Mouse (Mus musculus): ENCODE data around the gene Kcnmb4.

Gene Kcnmb4

GRCm38 (mm10) chr10:116452771-116453170 is 20.9 kb downstream of the Kcnmb4 start:
- DNase-seq (ENCODE audit: extremely low spot score), result no peak

DNA sequence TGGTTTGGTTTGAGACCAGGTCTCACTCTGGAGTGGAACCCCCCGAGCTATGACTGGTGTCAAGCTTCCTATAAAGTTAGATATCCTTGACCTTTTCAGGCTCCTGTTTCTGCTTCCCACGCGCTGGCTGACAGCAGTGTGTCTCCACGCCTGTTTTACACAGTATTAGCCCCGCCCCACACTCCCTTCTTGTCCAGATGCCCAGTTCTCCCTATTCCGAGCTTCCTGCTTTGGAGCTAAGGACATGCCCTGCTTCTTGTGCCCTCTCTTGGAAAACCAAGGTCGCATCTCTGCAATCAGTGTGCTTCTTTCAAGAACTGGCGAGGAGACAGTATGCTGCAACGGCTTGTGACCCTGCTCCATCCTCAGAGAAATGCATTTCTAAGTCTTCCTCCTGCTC is 23.1 kb downstream of the Kcnmb4 start:
- no peak for DNase-seq (ENCODE audit: extremely low spot score)

- no peak for DNase-seq (ENCODE audit: extremely low spot score)
Measured at GRCm38 (mm10) chr10:116448166-116448565, 25.5 kb downstream of the Kcnmb4 start.

- DNase-seq (ENCODE audit: extremely low spot score), result no peak
Measured at GRCm38 (mm10) chr10:116447176-116447575, 26.5 kb downstream of the Kcnmb4 start.

DNA sequence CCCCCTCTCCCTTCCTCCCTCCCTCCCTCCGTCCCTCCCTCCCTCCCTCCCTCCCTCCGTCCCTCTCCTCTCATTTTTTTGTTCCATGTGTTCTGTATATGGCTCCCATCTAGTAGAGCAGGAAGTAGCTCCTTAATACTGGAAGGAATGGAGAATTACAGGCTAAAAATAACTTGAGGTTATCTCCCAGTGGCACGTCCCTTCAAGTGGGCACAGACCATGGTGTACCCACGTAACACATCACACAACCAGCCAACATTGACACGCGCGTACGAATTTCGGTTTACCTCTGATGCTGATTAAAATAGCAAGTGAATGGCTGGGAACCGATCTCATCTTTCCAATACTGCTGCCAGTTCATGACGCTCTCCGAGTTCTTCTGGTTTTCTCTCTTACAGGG is 27.6 kb downstream of the Kcnmb4 start:
- no peak for DNase-seq (ENCODE audit: extremely low spot score)

- DNase-seq (ENCODE audit: extremely low spot score), result no peak
Measured at GRCm38 (mm10) chr10:116444826-116445225, 28.9 kb downstream of the Kcnmb4 start.

DNA sequence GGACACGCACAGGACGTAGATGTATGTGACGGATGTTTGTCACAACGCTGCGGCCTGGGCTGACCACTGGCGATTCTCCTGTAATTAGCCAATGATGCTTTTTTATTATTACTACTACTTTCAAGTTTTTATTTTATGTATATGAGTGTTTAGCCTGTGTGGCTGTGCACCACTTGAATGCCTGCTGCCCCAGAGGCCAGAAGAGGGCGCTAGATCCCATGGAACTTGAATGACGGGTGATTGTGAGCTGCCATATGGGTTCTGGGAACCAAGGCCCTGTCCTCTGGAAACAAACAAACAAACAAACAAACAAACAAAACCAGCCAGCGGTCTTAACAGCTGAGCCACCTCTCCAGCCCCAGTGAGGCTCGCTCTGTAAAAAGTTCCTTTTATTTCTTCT is 29.3 kb downstream of the Kcnmb4 start:
- no peak for DNase-seq (ENCODE audit: extremely low spot score)

DNA sequence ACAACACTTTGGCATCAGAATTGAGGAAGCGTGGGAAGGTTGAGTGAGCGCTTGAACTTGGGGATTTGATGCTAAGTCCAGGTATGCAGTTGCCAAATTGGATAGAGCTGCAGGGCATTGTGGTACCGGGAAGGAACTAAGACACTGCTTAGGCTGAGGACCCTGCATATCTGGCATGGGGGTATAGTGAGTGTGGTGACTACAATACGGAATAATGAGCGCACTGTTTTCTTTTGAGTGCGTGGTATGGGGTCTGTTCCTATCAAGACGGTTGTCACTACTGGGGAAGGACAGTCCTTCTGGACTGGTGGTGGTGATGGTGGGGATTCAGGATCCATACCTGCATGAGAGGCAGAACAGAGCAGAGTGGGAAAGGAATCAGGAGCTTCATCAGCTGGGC is 32.7 kb downstream of the Kcnmb4 start:
- no peak for DNase-seq (ENCODE audit: extremely low spot score)

DNA sequence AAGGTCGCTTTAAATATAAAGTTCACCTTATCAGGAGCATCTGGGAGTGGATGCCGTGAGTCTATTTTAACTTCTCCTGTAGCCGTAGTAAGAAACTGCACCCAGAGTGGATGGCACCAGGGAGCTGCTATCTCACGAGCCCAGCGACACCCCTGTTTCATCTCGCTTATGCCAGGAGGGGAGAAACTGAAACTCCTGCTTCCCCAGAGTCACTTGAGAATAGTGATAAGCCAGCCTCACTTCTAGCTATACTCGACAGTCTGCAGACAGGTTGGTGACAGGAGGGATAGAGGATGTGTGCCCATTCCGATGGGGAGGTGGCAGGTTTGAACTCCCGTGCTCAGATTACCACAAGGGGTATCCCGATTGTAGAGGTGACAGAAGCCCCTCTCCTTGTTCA is 33.6 kb downstream of the Kcnmb4 start:
- DNase-seq (ENCODE audit: extremely low spot score), result no peak

GRCm38 (mm10) chr10:116435455-116435854 is 38.2 kb downstream of the Kcnmb4 start:
- no peak for DNase-seq (ENCODE audit: extremely low spot score)

DNA sequence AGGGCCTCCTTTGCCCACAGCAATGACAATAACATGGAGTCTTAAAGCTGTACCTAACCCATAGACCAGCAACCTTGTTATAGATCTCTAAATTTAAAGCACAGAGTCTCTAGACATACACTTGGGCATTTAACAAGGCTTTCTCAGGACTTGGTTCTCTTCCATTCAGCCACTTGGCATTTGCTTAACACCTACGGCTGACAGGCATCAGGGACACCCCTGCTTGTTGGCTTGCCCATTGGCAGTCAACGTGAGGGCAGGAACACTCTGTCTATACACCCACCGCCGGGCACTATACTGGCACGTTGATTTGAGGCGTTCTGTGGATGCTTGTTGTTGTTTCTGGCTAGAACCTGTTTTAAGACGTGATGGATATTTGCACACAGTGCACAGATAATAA is 41.3 kb downstream of the Kcnmb4 start:
- no peak for DNase-seq (ENCODE audit: extremely low spot score)

- DNase-seq (ENCODE audit: extremely low spot score), result no peak
Measured at GRCm38 (mm10) chr10:116428026-116428780, 45.5 kb downstream of the Kcnmb4 start.

- no peak for DNase-seq (ENCODE audit: extremely low spot score)
Measured at GRCm38 (mm10) chr10:116426176-116426575, 47.5 kb downstream of the Kcnmb4 start.

DNA sequence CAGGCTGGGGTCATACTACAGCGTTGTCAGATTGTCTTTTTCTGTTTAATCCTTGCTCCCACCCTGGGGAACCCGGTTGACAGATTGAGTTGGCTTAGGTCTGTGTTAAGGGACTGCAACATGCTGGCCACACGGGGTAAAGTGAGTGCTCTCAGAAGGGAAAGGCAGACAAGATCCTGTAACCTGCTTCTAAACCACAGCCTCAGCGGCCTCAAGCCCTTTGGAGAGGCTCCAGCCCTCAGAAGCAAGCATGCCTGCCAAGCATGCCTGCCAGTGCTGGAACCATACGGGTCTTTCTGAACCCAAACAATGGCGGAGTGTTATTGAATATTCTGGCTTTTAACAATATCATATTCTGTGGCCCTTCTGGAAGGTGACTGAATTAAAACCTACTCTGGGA is 48.8 kb downstream of the Kcnmb4 start:
- no peak for DNase-seq (ENCODE audit: extremely low spot score)

DNA sequence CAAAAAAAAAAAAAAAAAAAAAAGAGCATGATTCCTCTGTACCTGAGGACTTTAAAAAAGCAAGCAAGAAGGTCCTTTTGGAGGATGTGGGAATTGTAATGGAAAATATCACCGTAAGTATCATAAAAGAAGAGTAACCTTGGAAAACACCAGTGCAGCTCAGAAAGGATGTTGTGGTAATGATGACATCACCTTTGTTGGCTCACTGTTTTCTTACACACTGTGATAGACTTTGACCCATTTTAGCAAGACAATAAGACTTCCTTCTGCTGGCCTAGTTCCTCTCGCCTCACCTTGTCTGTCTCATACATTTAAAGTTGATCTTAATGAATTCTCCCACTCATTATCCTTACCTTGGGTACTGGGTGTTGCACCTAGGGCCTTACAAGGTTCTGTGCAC is 51.1 kb downstream of the Kcnmb4 start:
- DNase-seq (ENCODE audit: extremely low spot score), result no peak

GRCm38 (mm10) chr10:116420976-116421375 is 52.7 kb downstream of the Kcnmb4 start:
- no peak for DNase-seq (ENCODE audit: extremely low spot score)

GRCm38 (mm10) chr10:116418121-116418726 is 55.5 kb downstream of the Kcnmb4 start:
- no peak for DNase-seq (ENCODE audit: extremely low spot score)

GRCm38 (mm10) chr10:116416726-116417125 is 57.0 kb downstream of the Kcnmb4 start:
- DNase-seq (ENCODE audit: extremely low spot score), result no peak

DNA sequence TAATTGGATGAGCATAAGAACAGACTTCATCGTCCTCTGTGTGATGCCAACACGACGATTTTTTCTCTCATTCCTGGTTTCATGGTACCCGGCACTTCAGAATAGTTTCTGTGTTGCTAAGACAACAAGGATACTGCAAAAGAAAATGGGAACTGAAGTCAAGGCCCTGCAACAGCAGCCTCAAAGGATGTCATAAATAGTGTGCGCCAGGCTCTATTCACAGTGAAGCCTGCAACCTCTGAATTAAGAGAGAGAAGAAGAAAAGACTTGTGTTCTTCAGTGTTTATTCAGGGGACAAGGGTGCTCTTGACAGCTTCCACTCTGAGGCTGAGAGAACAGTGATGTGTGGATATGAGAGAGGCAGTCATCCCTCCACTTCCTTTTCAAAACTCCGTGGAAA is 57.5 kb downstream of the Kcnmb4 start:
- no peak for DNase-seq (ENCODE audit: extremely low spot score)

DNA sequence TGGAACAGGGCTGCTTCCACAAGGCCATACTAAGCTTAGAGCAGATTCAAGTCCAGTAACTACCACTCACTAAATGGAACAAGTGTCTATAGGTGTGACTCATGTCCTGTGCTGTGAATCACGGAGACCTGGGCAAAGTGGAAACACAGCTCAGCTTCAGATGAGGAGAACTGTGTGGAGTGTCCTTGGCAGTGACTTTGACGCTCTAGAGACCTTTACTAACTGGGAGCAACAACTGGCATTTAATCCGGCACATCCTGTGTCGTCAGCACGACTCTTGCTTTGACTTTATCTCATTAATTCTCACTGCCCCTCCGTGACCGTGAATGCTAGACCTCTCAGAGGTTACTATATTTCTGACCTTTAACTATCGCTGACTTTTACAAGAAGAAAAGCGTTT is 62.9 kb downstream of the Kcnmb4 start:
- no peak for DNase-seq (ENCODE audit: extremely low spot score)

DNA sequence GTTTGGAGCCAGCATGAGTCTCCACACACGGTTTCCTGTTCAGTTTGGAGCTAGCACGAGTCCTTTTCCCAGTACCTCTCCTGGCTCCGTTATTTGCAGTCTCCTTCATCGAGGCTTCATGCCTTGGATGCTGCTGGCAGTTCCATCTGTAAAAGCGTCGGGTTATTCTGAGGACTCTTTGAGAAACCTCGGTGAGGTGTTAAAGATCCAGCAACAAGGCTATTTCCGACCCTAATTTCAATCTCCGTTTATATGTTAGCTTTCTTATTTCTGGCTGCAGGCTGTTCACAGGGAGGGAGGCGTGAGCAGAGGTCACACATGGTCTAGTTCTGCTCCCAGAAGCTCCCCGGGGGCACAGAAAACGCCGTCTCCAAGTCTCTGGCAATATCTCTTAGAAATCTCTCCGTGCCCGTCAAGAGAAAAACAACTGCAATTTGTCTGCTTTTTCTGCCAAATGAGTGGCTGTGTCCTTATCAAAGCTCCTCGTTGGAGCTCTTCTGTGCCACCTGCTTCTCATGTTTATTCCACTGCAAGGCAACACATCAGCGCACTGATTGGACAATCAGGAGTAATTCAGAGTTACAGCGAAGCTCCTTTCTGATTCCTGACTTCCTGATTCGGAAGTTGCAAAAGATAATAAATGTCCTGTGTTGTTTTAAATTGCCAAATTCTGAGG is 65.9 kb downstream of the Kcnmb4 start:
- DNase-seq (ENCODE audit: extremely low spot score), result no peak

GRCm38 (mm10) chr10:116405011-116405410 is 68.7 kb downstream of the Kcnmb4 start:
- DNase-seq (ENCODE audit: extremely low spot score), result no peak

DNA sequence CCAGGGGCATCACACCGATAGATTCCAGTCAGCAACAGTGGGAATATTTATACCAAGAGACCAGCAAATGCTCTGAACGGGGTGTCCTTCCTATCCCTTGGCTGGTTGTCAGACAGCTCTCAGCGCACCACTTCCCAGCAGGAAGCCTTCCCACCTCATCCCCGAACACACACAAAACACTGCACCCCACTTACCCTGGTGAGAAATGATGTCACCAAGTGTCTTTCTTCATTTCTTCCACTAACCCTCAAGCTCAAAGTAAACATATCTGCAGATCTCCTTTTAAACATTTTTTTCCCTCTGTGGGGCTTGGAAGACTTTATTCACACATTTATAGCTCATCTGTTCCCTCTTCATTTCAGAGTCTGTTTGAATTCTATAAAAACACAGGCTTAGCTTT is 70.0 kb downstream of the Kcnmb4 start:
- no peak for DNase-seq (ENCODE audit: extremely low spot score)
